Mouse (Mus musculus) CD8-positive naive resting alpha-beta T cell, adult 57 days (primary cell): Measurements from ENCODE around the gene Ush1c. TPM values are rescaled to one million over a fixed set of nuclear protein-coding genes. Genes with fewer than 3 reads are reported as not detected.

Experiments used
- total RNA-seq: library from RNA; stranded (reverse); gene quantifications from one replicate; pipeline ENCODE4 v1.2.4, GENCODE M21; 2023

Ush1c gene
- total RNA-seq, result 0.67 TPM

GRCm38 (mm10) chr7:46238346-46238745, at the start of gene Ush1c:
Gene Ush1c (minus strand): TSS chr7:46238503.

GRCm38 (mm10) chr7:46240696-46241095, 2.4 kb upstream of the Ush1c start, which contains the start of gene Otog:
Gene Otog (plus strand): TSS chr7:46240987.

GRCm38 (mm10) chr7:46179431-46180275, 58.6 kb downstream of the Ush1c start, which contains the start of gene Abcc8:
Gene Abcc8 (minus strand): TSS chr7:46180033.

Other genes with a start within 250 kb of the Ush1c start
- not detected for gene Abcc6, start 208.2 kb downstream of the Ush1c start, total RNA-seq
- 42.7 TPM for gene Nomo1, start 204.8 kb downstream of the Ush1c start, total RNA-seq
- not detected for gene Kcnj11, start 137.7 kb downstream of the Ush1c start, total RNA-seq
- 0.21 TPM for gene Abcc8, start 58.5 kb downstream of the Ush1c start, total RNA-seq
- gene Otog, start 2.5 kb upstream of the Ush1c start, total RNA-seq, result 0.12 TPM
- gene Myod1, start 138.0 kb upstream of the Ush1c start, total RNA-seq, result not detected
- 12.5 TPM for gene Kcnc1, start 158.0 kb upstream of the Ush1c start, total RNA-seq